Mouse (Mus musculus): ENCODE measurements around the gene Kbtbd4.

Gene Kbtbd4

DNA sequence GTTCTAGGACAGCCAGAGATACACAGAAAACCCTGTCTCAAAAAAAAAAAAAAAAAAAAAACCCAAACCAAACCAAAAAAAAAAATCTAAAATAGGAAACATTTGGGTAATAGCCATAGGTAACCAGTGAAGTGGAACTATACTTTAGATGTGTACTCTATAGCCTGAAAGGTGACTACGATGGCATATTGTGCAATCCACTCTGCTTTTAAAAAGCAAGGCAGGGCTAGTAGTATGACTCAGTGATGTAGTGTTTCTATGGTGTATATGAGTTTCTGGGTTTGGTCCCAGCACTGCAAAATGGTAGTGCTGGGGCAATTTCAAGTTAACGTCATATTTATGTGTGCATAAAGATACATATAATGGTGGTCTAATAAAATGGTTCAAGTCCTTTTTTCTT is 2.2 kb downstream of the Kbtbd4 start:
- no peak for DNase-seq

DNA sequence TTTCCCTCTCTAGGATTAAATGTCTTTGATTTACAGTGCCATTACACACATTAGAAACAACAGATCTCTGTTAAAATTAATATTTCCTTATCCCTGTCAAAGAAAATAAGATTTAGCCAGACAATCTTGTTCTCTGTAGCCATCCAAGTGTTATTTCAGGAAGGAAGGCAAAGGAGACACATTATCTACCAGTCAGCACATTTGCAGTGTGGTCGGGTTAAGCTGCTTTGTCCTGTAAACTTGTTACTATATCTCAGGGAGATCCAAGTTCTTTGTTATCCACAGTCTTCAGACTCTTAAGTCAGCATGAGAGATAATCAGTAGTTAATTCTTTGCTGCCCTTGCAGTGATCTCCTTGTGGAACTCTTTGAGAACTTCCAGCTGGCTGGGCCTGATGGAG is 6.3 kb downstream of the Kbtbd4 start:
- no peak for DNase-seq

DNA sequence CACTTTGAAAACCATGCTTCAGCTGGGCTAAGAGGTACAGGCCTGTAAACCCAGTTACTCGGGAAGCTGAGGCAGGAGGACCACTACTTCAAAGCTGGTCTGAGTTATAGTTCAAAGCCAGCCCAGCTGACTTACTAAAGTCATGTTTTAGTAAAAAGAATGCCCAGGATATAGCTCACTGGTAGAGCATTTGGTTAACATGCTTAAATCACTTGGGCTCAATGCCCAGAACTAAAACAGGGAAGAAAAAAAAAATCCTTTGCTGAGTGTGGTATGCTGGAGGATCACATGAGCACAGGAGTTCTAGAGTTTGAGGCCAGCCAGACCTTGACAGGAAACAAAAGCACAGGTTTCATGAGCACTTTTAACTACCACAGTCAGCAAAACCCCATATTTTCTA is 7.1 kb downstream of the Kbtbd4 start:
- DNase-seq, result no peak

DNA sequence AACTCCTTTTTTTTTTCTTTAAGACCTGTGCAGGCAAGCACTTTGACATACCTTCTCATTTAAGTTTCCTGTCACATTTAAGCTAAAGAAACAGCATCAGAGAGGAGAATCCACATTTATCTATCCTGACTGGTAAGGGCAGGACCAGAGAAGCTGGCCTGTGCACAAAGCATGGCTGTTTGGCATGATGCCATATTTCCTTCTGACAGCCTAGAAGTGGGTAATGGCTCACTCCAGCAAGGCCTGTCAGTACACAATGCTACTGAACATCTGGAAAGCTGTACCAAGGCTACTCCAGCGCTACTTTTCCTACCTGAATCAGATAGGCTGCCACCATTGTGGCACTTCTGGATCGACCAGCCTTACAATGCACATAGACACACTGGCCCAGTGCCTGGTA is 9.1 kb downstream of the Kbtbd4 start:
- DNase-seq, result peak; percentile 25

DNA sequence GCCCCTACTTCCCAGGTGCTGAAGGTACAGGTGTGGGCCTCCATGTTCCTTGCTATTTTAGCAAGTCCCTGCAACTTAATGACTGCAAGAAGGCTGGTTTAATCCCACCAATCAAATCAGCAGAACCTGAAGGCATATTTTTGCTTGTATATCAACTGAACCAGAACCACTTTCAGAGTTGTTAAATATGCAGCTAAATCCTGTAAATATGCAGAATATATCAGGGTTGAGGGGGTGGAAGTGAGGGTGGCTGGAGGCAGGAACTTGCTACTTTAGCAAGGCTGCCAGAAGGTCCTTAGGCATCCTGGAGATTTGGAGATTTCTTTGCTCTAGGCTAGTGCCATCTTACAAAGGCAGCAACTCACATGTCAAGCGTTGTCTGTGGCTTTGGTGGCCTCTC is 11.0 kb downstream of the Kbtbd4 start:
- DNase-seq, result no peak

DNA sequence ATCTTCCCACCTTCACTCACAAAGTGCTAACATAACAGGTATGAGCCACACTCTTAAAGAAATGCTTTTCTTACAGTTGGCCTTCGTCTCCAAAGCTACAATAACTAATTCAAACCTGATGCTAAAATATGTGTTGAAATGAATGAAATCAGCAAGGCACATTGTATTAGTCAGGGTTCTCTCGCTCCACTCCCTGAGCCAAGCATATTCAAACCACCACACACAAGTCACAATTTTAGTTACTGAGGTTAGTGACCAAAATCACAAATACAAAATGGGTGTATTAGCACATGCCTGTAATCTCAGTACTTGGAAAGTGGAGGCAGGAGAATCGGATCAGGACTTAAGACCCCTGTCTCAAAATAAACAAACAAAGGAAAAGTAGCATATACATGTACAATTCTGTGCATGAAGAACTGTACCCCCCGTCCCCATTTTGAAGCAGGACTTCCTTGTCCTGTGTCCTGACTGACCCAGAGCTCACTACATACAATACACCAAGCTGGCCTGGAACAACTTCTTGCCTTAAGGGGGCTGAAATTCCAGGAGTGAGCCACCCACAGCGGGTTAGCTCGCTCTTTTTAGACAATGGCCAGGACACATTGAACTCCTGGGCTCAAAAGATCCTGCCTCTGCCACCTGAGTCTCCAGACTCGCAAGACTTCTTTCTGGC is 12.2 kb downstream of the Kbtbd4 start:
- no peak for DNase-seq

DNA sequence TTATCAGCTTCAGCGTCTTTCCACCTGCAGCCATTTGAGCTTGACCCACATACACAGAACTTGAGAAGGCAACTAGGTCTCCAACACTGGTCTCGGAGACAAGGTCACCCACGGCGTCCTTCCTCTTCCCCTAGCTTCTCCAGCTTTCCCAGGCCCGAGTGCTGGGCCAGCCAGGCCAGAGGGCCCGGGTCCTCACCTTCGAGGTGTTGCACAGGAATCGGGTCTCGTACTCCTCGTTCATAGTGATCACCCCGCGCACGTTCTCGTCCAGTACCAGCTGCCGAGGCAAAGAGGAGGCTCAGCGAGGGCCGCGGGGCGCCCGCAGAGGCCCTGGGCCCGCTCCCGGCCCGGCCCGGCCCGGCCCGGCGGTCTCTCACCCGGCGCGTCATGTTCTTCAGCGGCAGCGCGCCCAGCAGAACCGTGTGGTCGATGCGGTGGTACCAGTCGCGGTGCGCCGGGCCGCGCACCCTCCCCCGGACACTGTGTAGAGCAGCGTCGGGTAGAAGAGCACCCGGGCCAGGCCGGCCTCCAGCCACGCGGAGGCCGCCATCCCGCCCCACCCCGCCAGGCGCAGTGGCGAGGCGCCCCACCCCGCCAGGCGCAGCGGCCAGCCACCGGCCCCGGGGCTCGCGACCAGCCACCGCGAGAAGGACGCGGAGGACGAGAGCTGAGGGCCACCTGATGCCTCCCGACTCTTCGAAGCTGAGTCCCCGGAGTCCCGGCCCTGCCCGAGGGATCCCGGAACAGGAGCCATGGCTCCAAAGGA is 12.9 kb downstream of the Kbtbd4 start:
- peak; percentile 69 for DNase-seq

DNA sequence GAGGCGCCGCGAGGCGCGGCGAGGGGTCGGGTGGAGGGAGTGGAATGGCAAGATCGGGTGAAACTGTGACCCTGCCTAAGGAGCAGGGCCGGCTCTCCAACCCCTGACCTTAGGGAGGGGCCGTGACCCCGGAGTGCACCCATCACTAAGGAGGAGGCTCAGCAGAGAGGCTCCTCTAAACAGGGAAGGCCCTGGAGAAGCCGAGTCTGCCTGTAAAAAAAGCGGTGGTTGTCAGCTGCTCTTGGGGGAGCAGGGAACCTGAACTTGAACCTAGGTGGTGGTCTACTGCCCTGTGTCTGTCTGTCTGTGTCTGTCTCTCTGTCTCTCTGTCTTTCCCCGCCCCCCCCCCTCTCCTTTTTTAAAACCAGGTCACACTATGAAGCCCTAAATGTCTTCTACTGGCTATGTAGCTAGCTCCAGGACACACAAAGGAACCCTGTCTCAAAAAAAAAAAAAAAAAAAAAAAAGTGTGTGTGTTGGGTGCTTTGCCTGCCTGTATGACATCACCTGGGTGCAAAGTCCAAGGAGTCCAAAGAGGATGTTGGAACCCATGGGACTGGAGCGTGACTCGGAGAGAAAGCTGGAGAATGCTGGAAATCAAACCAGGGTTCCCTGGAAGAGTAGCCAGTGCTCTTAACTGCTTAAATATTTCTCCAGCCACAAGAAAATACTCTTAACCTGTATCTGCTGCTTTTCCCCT is 13.6 kb downstream of the Kbtbd4 start:
- no peak for DNase-seq

DNA sequence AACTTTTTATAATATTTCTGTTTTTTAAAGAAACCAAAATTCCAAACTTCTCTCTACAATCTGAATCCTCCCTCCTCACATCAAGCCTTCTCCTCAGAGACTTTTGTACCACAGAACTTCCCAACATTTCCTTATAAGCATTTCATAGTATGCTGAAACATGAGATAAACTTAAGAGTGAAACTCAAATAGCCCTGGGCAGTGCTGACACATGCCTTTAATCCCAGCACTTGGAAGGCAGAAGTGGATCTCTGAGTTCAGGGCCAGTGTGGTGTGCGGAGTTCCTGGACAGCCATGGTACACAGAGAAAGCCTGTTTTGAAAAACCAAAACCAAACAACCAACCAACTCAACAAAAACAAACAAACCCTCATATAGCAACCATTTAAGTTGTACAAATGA is 16.6 kb downstream of the Kbtbd4 start:
- no peak for DNase-seq

DNA sequence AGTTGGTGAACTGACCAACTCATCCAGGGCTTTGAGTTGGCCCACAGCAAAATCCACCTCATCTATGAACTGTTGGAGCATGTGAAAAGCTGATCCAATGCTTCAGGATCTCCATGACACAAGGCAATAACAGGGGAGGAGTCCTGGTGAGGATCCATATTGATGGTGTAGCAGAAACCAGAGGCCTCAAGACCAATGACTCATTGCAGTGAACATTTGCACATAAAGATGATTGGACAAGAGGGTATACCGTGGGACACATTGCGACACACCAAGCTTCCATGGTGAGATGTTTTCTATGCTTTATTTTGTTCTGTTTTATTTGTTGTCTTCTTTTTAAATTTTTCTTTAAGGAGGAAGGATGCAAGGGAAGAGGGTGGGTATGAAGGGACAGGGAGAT is 18.1 kb downstream of the Kbtbd4 start:
- no peak for DNase-seq

DNA sequence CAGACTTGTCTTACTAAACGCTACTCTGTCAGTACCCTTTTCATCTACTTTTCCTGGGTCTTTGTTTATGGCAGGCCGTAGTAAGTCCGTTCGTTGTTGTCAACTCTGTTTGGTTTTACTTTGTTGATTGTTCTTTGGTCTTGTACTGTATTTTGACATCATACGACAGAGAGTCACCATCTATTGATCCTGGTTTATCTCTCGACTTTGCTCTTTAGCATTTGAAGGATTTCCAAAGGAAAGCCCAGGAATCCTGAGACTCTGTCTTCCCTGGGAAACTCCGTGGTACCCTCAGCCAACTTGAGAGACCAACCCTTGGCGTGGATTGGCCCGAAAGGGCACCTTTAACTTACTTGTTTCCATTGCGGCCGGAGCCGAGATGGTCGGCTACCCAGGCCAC is 24.0 kb downstream of the Kbtbd4 start:
- DNase-seq, result no peak

DNA sequence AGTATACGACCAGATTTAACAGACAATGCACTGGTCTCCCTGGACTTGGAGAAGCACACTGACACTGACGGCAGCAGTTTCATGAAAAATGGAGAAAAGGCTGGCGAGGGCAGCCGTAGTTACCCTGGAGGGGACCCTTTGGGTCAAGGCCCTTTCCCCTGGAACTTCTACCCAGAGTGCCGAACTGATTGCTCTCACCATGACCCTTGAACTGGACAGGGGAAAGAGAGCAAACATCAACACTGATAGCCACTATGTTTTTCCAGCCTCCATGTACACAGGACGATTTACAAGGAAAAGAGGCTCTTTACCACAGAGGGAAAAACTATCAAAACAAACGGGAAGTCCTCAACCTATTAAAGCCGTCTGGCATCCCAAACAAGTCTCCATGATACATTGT is 27.3 kb downstream of the Kbtbd4 start:
- DNase-seq, result no peak

DNA sequence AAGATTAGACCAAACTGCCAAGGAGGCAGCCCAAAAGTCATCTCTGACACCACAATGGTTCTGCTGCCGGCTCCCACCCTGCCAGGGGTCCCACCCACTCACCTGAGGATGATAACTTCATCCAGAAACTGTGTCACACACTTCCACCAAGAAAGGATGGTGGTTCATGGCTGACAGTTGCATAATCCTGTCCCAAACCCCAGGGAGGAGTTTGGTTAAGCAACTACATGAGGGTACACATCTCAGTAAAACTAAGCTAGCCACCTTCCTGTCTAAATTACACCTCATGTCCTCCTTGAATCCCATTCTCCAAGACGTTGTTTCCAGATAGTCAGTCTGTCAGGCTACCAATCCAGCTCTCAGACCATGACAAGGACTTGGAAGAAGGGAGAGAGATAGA is 27.7 kb downstream of the Kbtbd4 start:
- no peak for DNase-seq

DNA sequence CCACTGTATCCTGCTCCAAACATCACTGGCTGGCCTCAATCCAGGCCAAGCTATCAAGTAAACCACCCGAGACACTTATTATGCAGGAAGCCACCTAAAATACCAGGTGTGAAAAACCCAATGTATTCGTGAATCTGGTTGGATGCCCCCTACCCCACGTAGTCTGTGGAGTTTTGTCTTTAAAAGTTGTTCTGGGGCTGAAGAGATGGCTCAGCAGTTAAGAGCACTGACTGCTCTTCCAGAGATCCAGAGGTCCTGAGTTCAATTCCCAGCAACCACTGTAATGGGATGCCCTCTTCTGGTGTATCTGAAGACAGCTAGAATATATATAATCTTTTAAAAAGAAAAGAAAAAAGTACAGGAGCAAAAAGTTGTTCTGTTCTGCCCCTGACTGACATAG is 33.8 kb downstream of the Kbtbd4 start:
- no peak for DNase-seq

DNA sequence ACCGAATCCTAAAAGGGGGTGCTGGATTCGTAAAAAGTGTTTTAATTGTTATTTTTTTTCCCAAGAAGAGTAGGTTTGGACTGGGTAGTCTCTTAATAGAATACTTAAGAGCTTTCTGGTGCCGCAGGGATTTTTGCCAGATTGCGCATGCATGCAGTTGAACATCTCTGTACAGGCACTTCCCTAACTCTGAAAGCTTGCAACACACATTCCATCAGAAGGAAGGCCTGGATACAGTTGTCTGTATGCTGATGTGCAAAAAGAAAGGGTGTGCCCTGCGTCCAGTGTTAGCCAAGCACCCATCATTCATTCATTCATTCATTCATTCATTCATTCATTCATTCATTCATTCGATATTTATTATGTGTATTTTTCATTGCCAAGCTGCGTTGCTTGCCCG is 35.2 kb downstream of the Kbtbd4 start:
- DNase-seq, result peak; percentile 31

DNA sequence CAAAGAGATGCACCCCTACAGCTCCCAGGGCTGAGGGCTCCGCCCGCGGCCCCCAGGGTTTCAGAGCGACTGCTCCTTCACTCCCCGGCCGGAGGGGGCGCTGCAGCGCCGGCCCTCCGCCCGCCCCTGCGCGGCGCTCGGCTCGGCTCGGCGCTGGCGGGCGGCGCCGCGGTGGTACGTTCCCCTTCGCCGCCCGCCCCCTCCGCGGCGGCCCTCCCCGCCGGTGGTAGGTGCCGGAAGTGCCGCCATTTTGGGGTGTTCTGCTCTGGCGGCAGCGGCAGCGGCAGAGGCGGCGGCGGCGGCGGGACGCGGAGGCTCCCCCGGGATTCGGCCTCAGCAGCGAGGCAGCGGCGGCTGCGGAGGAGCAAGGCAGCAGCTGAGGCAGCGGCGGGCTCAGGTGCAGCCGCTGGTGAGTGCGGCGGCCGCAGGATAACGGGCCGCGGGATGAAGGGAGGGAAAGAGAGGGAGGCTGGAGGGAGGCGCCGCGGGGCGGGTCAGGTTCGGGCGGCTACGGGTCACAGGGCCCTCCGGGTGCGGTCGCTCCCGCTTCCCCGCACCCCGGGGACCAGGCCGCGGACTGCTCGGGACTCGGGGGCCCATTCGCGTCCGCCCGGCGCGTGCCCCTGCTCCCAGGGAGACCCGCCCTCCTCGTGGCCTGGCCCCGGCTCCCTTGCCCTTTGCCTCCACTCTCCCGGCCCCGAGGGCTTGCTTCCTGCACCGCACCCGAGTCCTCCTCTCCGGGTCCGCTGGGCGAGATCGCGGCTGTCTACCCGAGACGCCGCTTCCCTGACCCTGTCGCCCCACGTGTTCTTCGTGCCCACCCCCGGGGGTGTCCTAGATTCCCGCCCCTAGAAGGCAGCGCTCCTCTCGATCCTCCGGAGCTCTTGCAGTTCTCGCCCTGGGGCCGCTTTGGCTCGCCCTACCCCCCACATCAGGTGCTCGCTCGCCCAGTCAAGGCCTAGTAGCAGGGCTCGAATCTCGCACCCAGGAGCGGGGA is 36.0 kb downstream of the Kbtbd4 start, which contains the start of gene Celf1:
Celf1 (plus strand) TSS at position 150 of the 997 bp plus-strand sequence.
- peak; percentile 81 for DNase-seq

DNA sequence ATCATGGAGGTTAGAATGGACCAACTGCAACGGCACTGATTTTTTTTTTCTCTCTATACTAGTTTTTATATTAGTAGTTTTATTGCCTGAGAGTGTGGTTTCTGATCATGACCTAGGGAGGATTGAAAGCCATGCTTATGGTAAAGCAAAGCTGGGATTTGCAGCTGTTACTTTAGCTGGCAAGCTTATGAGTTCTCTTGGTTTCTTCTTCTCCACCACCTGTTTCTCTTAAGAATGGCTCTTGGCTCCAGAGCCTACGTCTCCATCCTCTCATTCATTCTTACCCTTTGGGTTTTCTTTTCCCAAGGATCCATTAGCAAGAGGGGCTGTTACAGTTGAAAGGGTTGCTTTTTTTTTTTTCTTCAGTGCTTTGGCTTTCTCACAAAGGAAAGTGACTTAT is 37.2 kb downstream of the Kbtbd4 start:
- no peak for DNase-seq

DNA sequence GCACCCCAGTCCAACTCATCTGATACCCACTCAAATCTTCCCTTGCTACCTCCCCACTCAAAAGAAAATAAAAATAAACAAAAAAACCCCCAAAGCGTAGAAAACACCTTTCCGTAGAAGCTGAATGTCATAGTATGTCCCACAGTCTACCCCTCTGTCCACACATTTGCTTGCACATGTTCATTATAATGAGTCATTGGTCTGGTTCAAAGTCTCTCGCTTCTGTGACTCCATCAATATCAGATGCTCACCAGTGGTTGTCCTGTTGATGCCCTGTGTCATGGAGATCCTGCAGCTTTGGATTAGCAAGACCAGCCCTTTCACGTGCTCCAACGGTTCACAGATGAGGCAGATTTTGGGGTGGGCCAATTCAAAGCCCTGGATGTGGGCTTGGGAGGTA is 45.6 kb downstream of the Kbtbd4 start:
- DNase-seq, result no peak

DNA sequence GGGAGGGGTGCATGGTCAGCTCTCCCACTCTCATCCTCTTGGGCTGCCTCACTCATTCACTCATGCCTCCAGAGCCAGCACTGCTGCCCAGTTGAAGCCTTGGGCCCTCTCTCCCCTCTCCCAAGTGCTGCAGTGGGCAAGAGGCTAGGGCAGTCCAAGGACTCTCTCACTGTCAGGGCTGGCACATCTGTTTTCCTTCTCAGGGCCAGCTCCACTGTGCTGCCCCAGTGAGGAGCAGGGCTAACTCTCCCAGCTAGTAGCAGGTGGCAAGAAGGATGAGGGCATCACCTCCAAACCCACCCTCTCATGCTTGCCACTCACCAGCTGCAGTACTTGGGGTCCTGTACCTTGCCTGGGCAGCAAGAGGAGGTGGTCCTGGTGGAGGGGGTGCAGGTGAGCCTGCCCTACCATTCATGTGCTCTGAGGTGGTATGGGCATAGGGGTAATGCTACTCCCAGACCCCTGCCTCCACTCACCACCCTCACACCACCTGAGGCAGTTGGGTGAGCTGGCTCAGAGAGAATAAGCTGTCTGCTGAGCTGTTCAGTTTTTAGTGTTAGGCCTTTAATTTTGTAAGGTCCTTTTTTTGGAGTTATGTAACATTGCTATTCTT is 46.1 kb downstream of the Kbtbd4 start:
- no peak for DNase-seq

DNA sequence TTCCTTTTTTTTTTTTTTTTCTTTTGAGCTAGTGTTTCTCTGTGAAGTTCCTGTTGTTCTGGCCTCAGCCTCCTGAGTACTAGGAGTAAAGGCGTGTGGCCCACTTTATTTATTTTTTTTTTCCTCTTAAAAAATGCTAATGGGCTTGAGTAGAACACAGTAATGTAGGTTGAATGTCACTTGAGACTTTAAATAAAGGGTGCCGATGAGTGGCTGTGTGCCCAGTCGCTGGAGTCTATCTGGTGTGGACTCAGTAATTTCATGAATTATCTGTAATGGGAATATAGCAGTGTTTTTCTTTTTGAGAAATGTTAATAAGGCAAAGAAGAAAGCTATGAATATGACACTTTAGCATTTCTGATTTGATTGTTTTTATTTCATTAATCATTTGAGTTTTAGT is 48.9 kb downstream of the Kbtbd4 start:
- DNase-seq, result no peak

DNA sequence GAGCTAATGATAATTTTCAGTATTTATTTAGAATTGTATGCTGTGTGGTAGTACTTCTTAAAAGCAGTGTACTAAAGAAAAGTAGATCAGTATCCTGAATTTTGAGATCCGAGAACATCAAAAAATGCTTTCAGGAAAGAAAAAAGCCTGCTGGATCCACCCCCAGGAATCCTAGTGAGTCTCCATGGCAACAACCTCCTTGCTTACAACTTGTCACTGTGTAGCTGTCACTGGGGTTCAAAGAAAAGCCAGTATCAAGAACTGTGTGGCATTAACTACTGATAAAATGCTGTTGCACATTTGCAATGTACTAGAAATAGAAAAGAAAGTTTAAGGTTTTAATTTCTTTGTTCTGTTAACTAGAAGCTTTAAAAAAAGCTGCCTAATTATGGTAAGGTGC is 51.5 kb downstream of the Kbtbd4 start:
- DNase-seq, result no peak

DNA sequence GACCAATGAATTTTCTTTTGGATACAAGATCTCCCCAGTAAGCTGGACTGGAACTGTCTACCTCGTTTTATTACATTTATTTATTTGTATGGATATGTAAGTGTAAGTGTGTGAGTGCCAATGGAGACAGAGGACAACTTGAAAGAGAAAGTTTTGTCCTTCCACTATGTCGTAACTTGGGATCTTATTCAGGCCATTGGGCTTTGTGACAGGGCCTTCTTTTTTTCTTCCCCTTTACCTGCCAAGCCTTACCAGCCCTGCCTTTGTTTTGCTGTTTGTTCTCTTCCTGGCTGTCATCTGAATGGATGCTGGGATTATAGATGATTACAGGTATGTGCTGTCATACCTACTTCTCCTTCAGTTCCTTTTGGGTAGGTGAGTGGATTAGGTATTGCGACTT is 54.3 kb downstream of the Kbtbd4 start:
- DNase-seq, result no peak

Measured in lung, postnatal 14 days (tissue).